Mouse (Mus musculus) liver, adult 2 months (tissue): ENCODE measurements around the gene Hoxb3.

Experiments
- CTCF ChIP-seq: fragments of 200-500 bp; IDR thresholded peaks from 2 replicates; pipeline ENCODE4 v1.5.1; 2011; ENCODE audit warnings: low read depth, low read length, control low read depth
- POLR2A ChIP-seq: fragments of 200-500 bp; IDR thresholded peaks from 2 replicates; pipeline ENCODE4 v1.6.1; 2011; ENCODE audit warnings: low read length, control low read depth; ENCODE audit not compliant: insufficient read depth; ENCODE audit errors: extremely low read depth

GRCm38 (mm10) chr11:96289837-96290236 lies 33.3 kb upstream of the Hoxb3 start:
- no peak for TF ChIP-seq POLR2A
- no peak for TF ChIP-seq CTCF
